Mouse (Mus musculus): ENCODE measurements around the gene Dao. TPM values are rescaled to one million over a fixed set of nuclear protein-coding genes. Genes with fewer than 3 reads are reported as not detected.

Dao gene
- polyA plus RNA-seq, 1 experiment from 2014 or later = 0.15 TPM

GRCm38 (mm10) chr5:113960416-113960815, 43.1 kb upstream of the Dao start:
- peaks cover 8% of the 10 kb centered on the region for H3K36me3 ChIP-seq (ENCODE audit: control insufficient read depth, insufficient read depth, low read length)
- no peak overlapping the region for H3K27ac ChIP-seq (replicated peaks)
- H3K9ac ChIP-seq (ENCODE audit: low read length) = no peak overlapping the region
- no peaks in the 10 kb centered on the region for H3K27me3 ChIP-seq (ENCODE audit: control insufficient read depth, insufficient read depth, low read length)
- no peak for DNase-seq (ENCODE audit: low spot score)
- ATAC-seq (ENCODE audit: low FRiP score, low TSS enrichment) = no peak
- no peak overlapping the region for H3K4me3 ChIP-seq (ENCODE audit: low read depth, low read length)
- no peak for TF ChIP-seq CTCF (IDR thresholded peaks at IDR 0.05; ENCODE audit: low read depth)
- no peak for TF ChIP-seq EP300 (optimal IDR thresholded peaks at IDR 0.05)
- WGBS = 79% methylated on average over 8 of the region's 8 CpGs
- no peak overlapping the region for H3K4me2 ChIP-seq (replicated peaks; ENCODE audit: low read depth)
- H3K9me3 ChIP-seq (ENCODE audit: control insufficient read depth, low read length) = no peaks in the 10 kb centered on the region
- H3K4me1 ChIP-seq (replicated peaks; ENCODE audit: control insufficient read depth, insufficient read depth) = no peaks in the 10 kb centered on the region

- Histone ChIP-seq H3K9ac (ENCODE audit: low read length) (no peak overlapping the region), H3K27me3 (ENCODE audit: control insufficient read depth, insufficient read depth, low read length) (no peaks in the 10 kb centered on the region), H3K36me3 (ENCODE audit: control insufficient read depth, insufficient read depth, low read length) (peaks cover 11% of the 10 kb centered on the region), H3K9me3 (ENCODE audit: control insufficient read depth, low read length) (no peaks in the 10 kb centered on the region), H3K4me2 (replicated peaks; ENCODE audit: low read depth) (no peak overlapping the region), H3K4me3 (ENCODE audit: low read depth, low read length) (no peak overlapping the region), H3K27ac (replicated peaks) (no peak overlapping the region), H3K4me1 (replicated peaks; ENCODE audit: control insufficient read depth, insufficient read depth) (no peaks in the 10 kb centered on the region)
- TF ChIP-seq EP300 (optimal IDR thresholded peaks at IDR 0.05) (no peak), CTCF (IDR thresholded peaks at IDR 0.05; ENCODE audit: low read depth) (no peak)
- 65% methylated on average over 7 of the region's 7 CpGs for WGBS
- DNase-seq (ENCODE audit: low spot score) (no peak), ATAC-seq (ENCODE audit: low FRiP score, low TSS enrichment) (no peak)
Observed at GRCm38 (mm10) chr5:113961776-113962175, 41.7 kb upstream of the Dao start.

DNA sequence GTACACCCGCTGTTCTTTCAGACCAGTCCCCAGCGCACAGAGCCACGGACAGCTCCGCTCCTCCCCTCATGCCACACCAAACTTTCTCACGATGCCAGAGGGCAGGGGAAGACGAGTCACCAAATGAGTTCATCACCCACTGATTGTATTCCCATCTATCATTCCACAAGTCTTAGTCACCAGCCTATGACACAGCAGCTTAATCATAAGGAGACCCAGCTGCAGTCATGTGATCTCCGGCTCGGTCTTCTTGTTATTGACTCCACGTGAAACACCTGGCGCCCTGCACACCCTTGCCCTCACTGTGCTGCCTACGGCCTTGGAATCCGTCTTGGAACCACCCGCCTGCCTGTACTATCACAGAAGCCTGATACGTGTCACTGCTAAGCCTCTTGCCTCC, 38.5 kb upstream of the Dao start:
- Histone ChIP-seq H3K27me3 (ENCODE audit: control insufficient read depth, insufficient read depth, low read length) (no peaks in the 10 kb centered on the region), H3K4me1 (replicated peaks; ENCODE audit: control insufficient read depth, insufficient read depth) (no peaks in the 10 kb centered on the region), H3K27ac (replicated peaks) (no peak overlapping the region), H3K36me3 (ENCODE audit: control insufficient read depth, insufficient read depth, low read length) (peaks cover 22% of the 10 kb centered on the region), H3K9me3 (ENCODE audit: control insufficient read depth, low read length) (no peaks in the 10 kb centered on the region), H3K4me3 (ENCODE audit: low read depth, low read length) (no peak overlapping the region), H3K4me2 (replicated peaks; ENCODE audit: low read depth) (no peak overlapping the region), H3K9ac (ENCODE audit: low read length) (no peak overlapping the region)
- 69% methylated on average over 14 of the region's 14 CpGs for WGBS
- DNase-seq (ENCODE audit: low spot score) (peak; percentile 57), ATAC-seq (ENCODE audit: low FRiP score, low TSS enrichment) (peak; percentile 66)
- TF ChIP-seq EP300 (optimal IDR thresholded peaks at IDR 0.05) = no peak
- TF ChIP-seq CTCF (IDR thresholded peaks at IDR 0.05; ENCODE audit: low read depth) = no peak

- H3K4me3 ChIP-seq (ENCODE audit: low read depth, low read length) = no peak overlapping the region
- no peak overlapping the region for H3K4me2 ChIP-seq (replicated peaks; ENCODE audit: low read depth)
- 94% methylated on average over 7 of the region's 7 CpGs for WGBS
Observed at GRCm38 (mm10) chr5:113965659-113966185, 37.8 kb upstream of the Dao start.

DNA sequence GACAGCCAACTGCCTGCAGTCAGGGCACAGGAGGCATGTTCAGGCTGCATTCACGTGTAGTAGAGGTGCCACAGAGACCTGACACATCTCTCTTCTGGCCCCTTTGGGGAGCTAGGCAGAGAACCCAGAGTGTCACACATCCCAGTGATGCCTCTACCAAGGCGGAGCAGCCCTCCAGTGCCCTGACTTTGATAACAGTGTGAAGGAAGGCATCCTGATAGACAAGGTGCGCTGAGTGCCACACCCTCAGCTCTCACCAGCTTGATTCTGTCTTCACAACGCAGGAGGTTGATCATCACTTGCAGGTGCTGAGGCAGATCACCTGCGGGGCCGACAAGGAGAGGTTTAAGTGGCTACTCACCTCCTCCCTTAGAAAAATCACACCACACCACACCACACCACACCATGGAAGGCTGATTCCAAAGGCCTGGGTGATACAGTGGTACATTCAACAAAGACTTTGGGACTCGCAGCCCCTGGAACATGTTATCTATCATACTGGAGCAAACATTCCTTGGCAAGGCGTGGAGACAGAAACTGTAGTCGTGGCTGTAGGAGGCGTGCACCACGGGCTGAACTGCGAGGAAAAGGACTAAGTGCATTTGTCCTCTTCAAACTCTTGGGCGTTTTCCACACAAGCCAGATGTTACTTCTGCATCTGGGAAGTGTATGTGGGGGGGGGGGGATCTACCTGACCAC, 36.9 kb upstream of the Dao start:
- Histone ChIP-seq H3K27ac (replicated peaks) (peak overlapping the region; percentile 53), H3K9me3 (ENCODE audit: control insufficient read depth, low read length) (no peaks in the 10 kb centered on the region), H3K36me3 (ENCODE audit: control insufficient read depth, insufficient read depth, low read length) (peaks cover 19% of the 10 kb centered on the region), H3K9ac (ENCODE audit: low read length) (no peak overlapping the region), H3K4me3 (ENCODE audit: low read depth, low read length) (no peak overlapping the region), H3K4me1 (replicated peaks; ENCODE audit: control insufficient read depth, insufficient read depth) (no peaks in the 10 kb centered on the region), H3K4me2 (replicated peaks; ENCODE audit: low read depth) (no peak overlapping the region), H3K27me3 (ENCODE audit: control insufficient read depth, insufficient read depth, low read length) (no peaks in the 10 kb centered on the region)
- peak; percentile 76 for DNase-seq (ENCODE audit: low spot score)
- TF ChIP-seq EP300 (optimal IDR thresholded peaks at IDR 0.05) = no peak
- ATAC-seq (ENCODE audit: low FRiP score, low TSS enrichment) = peak; percentile 74
- WGBS = 52% methylated on average over 13 of the region's 13 CpGs

More at GRCm38 (mm10) chr5:113965659-113966185, 37.8 kb upstream of the Dao start:
- Histone ChIP-seq H3K27me3 (ENCODE audit: control insufficient read depth, insufficient read depth, low read length) (no peaks in the 10 kb centered on the region), H3K36me3 (ENCODE audit: control insufficient read depth, insufficient read depth, low read length) (peaks cover 22% of the 10 kb centered on the region), H3K9me3 (ENCODE audit: control insufficient read depth, low read length) (no peaks in the 10 kb centered on the region), H3K4me1 (replicated peaks; ENCODE audit: control insufficient read depth, insufficient read depth) (no peaks in the 10 kb centered on the region), H3K27ac (replicated peaks) (no peak overlapping the region), H3K9ac (ENCODE audit: low read length) (no peak overlapping the region)
- DNase-seq (ENCODE audit: low spot score) (no peak), ATAC-seq (ENCODE audit: low FRiP score, low TSS enrichment) (no peak)
- TF ChIP-seq EP300 (optimal IDR thresholded peaks at IDR 0.05) (no peak), CTCF (IDR thresholded peaks at IDR 0.05; ENCODE audit: low read depth) (no peak)

DNA sequence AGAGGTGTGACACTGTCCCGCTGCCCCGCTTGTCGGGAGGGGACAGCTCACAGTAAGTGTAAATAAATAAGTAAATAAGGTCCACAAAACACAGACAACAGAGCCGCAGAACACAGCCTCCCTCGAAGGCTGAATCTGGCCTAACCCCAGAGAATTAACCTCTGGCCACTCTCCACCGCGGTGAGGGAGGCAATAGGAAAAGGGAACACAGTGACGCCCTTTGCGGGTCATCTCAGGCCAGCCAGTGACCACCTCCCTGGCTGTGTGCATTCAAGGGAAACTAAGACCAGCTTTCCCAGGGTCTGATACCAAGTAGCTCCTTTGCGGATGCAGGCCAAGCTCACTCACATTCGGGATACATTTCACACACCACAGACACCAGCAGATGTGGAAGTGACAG, 35.1 kb upstream of the Dao start:
- Histone ChIP-seq H3K4me3 (ENCODE audit: low read depth, low read length) (no peak overlapping the region), H3K27ac (replicated peaks) (no peak overlapping the region), H3K9me3 (ENCODE audit: control insufficient read depth, low read length) (no peaks in the 10 kb centered on the region), H3K36me3 (ENCODE audit: control insufficient read depth, insufficient read depth, low read length) (peaks cover 19% of the 10 kb centered on the region), H3K4me1 (replicated peaks; ENCODE audit: control insufficient read depth, insufficient read depth) (no peaks in the 10 kb centered on the region), H3K9ac (ENCODE audit: low read length) (no peak overlapping the region), H3K4me2 (replicated peaks; ENCODE audit: low read depth) (no peak overlapping the region), H3K27me3 (ENCODE audit: control insufficient read depth, insufficient read depth, low read length) (no peaks in the 10 kb centered on the region)
- DNase-seq (ENCODE audit: low spot score) (no peak), ATAC-seq (ENCODE audit: low FRiP score, low TSS enrichment) (no peak)
- WGBS = 78% methylated on average over 11 of the region's 11 CpGs
- TF ChIP-seq EP300 (optimal IDR thresholded peaks at IDR 0.05) = no peak
- TF ChIP-seq CTCF (IDR thresholded peaks at IDR 0.05; ENCODE audit: low read depth) = no peak
